Mouse (Mus musculus) cortical plate, adult 2 months (tissue): ENCODE measurements around the gene Elf5.

Experiments
- CTCF ChIP-seq: fragments of 200-500 bp; IDR thresholded peaks from 2 replicates; pipeline ENCODE4 v1.5.1; 2011; ENCODE audit warnings: mild to moderate bottlenecking, control low read depth, low read length; ENCODE audit not compliant: insufficient read depth; ENCODE audit errors: extremely low read depth
- POLR2A ChIP-seq: fragments of 200-500 bp; IDR thresholded peaks from 2 replicates; pipeline ENCODE4 v1.6.1; 2011; ENCODE audit warnings: mild to moderate bottlenecking, low read length, control low read depth; ENCODE audit not compliant: insufficient read depth; ENCODE audit errors: extremely low read depth

- no peak for TF ChIP-seq POLR2A
- no peak for TF ChIP-seq CTCF
Observed at GRCm38 (mm10) chr2:103457048-103457447, 45.6 kb downstream of the Elf5 start.
